Mouse (Mus musculus): ENCODE results near the gene Smc5.

Smc5 gene

DNA sequence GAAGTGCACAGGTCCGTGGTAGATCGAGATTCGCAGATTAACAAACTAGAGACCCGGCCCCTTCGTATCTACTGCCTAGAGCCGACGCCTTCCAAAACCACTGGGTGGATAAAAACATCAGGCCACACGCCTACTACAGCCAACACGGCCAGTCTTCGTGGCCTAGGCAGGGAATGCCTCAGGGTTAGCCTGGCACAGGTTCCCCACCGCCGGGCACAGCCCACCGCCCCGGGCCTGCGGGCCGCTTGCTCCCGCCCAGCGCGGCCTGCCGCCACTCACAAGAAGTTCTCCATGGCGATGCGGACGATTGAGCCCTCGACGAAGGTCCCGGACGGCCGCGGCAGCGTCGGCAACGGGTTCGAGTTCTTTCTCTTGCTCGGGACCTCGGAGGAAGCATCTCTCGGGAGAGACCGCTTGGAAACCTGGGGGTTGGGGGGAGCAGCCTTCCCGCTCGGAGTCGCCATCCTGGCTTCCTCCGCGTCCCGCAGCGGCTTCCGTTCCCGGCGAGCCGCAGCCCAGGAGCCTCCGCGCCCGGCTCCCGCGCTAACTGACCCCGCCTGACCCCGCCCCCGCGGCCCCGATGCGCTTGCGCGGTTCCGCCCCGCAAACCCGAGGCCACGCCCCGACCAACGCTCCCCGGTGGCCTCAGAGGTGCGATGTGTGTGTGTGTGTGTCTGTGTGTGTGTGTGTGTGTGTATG is at the start of gene Smc5:
Gene Smc5 (minus strand): TSS at position 543 of the 699 bp plus-strand sequence.
- in situ Hi-C loops (cut with MboI; ENCODE audit: low pct_unique_long_range_greater_than_20kb in 1 of 2, low sequenced_read_pairs in 2 of 2, unreplicated experiment in 1 of 2): no loop called here

DNA sequence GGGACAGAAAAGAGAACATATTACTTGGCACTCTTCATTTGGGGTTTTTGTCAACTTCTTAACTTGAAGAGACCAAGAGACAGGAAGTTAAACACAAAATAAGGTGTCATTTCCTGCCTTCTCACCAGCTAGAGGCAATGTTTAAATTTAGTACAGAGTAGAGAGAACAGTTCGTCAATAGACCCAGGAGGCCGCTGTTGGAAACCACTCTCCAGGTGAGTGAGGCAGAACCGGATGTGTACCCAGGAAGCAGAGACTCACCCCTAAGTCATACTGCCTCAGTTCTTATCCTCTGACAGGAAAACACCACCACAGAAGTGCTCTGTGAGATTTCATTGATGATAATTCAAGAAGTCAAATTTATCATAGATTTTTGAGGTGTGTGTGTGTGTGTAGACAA is 49.4 kb upstream of the Smc5 start:
- in situ Hi-C loops (cut with MboI; ENCODE audit: low pct_unique_long_range_greater_than_20kb in 1 of 2, low sequenced_read_pairs in 2 of 2, unreplicated experiment in 1 of 2): no loop called here

GRCm38 (mm10) chr19:23317989-23318358 is 44.3 kb upstream of the Smc5 start:
- in situ Hi-C loops (cut with MboI; ENCODE audit: low pct_unique_long_range_greater_than_20kb in 1 of 2, low sequenced_read_pairs in 2 of 2, unreplicated experiment in 1 of 2): no loop called here

GRCm38 (mm10) chr19:23317295-23317988 is 43.7 kb upstream of the Smc5 start:
- in situ Hi-C loops (cut with MboI; ENCODE audit: low pct_unique_long_range_greater_than_20kb in 1 of 2, low sequenced_read_pairs in 2 of 2, unreplicated experiment in 1 of 2): no loop called here

- in situ Hi-C loops (cut with MboI; ENCODE audit: low pct_unique_long_range_greater_than_20kb in 1 of 2, low sequenced_read_pairs in 2 of 2, unreplicated experiment in 1 of 2): no loop called here
Observed at GRCm38 (mm10) chr19:23316851-23317250, 43.2 kb upstream of the Smc5 start.

DNA sequence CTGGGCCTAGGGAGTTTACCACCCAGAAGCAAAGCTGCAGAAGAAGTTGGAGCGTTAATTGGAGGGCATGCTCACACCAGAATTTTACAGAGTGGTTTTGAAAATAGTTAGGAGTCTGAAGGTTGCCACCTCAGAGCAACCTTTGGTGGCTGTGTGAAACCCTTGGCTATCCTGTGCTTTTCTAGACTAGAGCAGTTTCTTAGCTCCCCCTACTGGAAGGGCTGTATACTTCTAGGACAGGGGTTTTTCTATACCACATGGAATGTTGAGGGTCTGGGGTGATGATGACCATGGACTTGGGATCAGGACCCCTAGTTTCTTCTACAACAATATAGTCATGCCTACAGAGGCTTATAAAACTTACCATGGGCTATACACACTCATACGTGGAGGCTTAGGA is 36.3 kb upstream of the Smc5 start:
- in situ Hi-C loops (cut with MboI; ENCODE audit: low pct_unique_long_range_greater_than_20kb in 1 of 2, low sequenced_read_pairs in 2 of 2, unreplicated experiment in 1 of 2): no loop called here

DNA sequence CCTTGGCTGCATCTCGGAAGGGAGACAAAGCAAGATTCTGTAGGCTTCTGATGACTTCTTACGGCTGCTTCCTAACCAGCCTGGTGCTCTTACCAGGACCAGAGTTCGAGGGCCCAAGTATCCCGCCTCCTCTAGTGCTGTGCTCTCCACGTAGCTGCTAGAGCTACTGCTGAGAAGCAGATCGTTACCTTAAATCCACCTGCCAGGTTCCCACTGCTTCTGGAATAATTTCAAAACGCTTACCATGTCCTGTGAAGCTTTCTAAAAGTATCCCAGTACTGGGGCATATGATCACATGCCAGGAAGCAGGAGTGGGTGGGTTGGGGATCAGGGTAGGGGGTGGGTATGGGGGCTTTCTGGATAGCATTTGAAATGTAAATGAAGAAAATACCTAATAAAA is 33.0 kb upstream of the Smc5 start:
- in situ Hi-C loops (cut with MboI; ENCODE audit: low pct_unique_long_range_greater_than_20kb in 1 of 2, low sequenced_read_pairs in 2 of 2, unreplicated experiment in 1 of 2): no loop called here

DNA sequence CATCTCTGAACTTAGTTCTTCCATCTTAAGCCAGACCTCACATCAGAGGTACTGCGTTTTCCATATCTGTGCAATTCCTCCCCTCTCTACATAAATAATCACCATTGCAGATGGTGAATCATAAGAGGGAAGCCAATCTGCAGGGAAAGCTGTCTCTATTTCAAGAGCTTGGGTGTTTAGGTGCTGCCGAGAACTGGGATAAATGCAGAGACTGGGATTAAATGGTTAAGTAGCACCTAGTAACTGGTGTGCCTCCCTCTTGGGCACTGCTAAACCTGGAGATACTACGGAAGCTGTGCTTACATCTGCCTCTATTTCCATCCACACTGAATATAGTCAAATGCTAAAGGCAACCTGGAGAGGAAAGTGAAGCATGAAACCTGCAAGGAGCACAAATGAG is 26.3 kb upstream of the Smc5 start:
- in situ Hi-C loops (cut with MboI; ENCODE audit: low pct_unique_long_range_greater_than_20kb in 1 of 2, low sequenced_read_pairs in 2 of 2, unreplicated experiment in 1 of 2): no loop called here

DNA sequence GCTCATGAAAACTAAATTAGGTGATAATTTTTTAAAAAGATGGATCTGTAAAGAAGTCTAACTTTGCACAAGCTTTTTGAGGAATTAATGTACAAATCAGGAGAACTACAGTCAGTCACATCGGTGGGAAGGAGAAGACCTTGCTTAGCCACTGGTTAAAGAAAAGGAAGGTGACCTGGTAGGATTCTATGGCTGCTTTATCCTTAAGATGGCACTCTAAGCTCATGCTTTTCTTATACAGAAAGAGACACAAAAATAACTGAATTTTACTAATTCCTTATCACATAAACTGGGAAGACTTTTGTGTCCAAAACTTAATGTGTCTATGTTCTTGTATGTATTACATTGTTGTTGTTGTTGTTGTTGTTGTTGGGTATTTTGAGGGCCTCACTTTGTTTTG is 25.2 kb upstream of the Smc5 start:
- in situ Hi-C loops (cut with MboI; ENCODE audit: low pct_unique_long_range_greater_than_20kb in 1 of 2, low sequenced_read_pairs in 2 of 2, unreplicated experiment in 1 of 2): no loop called here

- in situ Hi-C loops (cut with MboI; ENCODE audit: low pct_unique_long_range_greater_than_20kb in 1 of 2, low sequenced_read_pairs in 2 of 2, unreplicated experiment in 1 of 2): no loop called here
Observed at GRCm38 (mm10) chr19:23297191-23297590, 23.5 kb upstream of the Smc5 start.

DNA sequence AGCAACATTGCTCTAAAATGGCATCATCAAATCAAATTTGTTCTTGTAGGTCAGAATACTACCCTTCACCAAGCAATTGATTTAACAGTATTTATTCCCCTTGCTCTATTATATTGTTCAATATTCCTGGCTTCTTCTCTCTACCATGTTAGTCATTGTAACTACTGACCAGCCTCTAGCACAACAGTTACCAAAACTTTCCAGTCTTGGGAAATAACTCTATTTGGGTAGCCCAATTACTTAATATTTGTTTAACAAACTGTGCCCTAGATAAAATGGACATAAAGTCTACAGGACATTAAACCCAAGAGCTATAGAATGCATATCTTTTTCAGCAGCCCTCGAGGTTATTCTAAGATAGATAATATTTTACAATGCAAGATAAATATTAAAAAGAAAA is 15.6 kb upstream of the Smc5 start:
- in situ Hi-C loops (cut with MboI; ENCODE audit: low pct_unique_long_range_greater_than_20kb in 1 of 2, low sequenced_read_pairs in 2 of 2, unreplicated experiment in 1 of 2): no loop called here

- in situ Hi-C loops (cut with MboI; ENCODE audit: low pct_unique_long_range_greater_than_20kb in 1 of 2, low sequenced_read_pairs in 2 of 2, unreplicated experiment in 1 of 2): no loop called here
Observed at GRCm38 (mm10) chr19:23281911-23282660, 8.4 kb upstream of the Smc5 start.

DNA sequence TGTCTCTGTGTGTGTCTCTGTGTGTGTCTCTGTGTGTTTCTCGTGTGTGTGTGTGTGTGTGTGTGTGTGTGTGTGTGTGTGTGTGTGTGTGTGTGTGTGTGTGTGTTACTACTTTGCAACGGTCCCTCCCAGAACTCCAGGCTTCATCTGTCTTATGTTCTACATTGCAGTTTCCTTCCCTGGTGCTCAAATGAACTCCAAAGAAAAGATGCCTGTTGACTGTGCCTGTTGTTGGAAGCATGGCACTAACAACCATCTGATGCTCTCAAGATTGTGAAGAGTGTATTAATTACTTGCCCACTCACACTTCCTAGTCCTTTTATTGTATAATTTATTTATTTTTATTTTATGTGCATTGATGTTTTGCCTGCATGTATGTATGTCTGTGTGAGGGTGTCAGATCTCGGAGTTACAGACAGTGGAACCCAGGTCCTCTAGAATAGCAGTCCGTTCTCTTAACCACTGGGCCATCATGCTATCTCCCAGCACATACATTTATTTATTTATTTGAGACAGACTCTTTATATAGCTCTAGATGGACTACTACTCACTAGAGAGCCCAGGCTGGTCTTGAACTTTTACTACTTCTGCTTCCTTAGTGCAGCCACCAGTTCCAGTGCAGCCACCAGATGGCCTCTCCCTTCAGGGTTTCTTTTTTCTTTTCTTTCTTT is 492 bp upstream of the Smc5 start:
- in situ Hi-C loops (cut with MboI; ENCODE audit: low pct_unique_long_range_greater_than_20kb in 1 of 2, low sequenced_read_pairs in 2 of 2, unreplicated experiment in 1 of 2): no loop called here

GRCm38 (mm10) chr19:23256771-23257170 is 16.9 kb downstream of the Smc5 start:
- in situ Hi-C loops (cut with MboI; ENCODE audit: low pct_unique_long_range_greater_than_20kb in 1 of 2, low sequenced_read_pairs in 2 of 2, unreplicated experiment in 1 of 2): no loop called here

DNA sequence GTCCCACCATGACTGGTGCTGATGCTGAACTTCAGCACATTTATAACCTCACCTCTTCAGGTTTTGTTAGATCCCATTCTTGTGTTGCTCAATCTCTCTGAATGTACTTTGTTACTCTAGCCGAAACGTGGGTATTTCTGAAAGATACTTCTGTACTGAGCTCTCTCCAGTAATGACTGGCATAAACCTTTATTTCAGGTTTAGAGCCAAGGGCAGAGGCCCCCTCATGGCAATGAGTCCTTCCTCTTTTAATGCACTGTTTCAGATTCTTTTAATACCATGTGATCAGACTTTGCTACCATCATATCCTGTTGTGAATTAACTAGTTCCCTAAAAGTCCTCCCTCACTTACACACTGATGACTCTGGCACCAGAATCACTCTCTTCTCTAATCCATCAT is 27.2 kb downstream of the Smc5 start:
- in situ Hi-C loops (cut with MboI; ENCODE audit: low pct_unique_long_range_greater_than_20kb in 1 of 2, low sequenced_read_pairs in 2 of 2, unreplicated experiment in 1 of 2): no loop called here

- in situ Hi-C loops (cut with MboI; ENCODE audit: low pct_unique_long_range_greater_than_20kb in 1 of 2, low sequenced_read_pairs in 2 of 2, unreplicated experiment in 1 of 2): loop anchor here (10.0 kb wide), 1 partner anchor 310 kb away; no protein-coding TSS in a partner anchor
Observed at GRCm38 (mm10) chr19:23225065-23225464, 48.6 kb downstream of the Smc5 start.

GRCm38 (mm10) chr19:23214326-23214725 is 59.4 kb downstream of the Smc5 start:
- in situ Hi-C loops (cut with MboI; ENCODE audit: low pct_unique_long_range_greater_than_20kb in 1 of 2, low sequenced_read_pairs in 2 of 2, unreplicated experiment in 1 of 2): no loop called here

GRCm38 (mm10) chr19:23211325-23211724 is 62.4 kb downstream of the Smc5 start:
- in situ Hi-C loops (cut with MboI; ENCODE audit: low pct_unique_long_range_greater_than_20kb in 1 of 2, low sequenced_read_pairs in 2 of 2, unreplicated experiment in 1 of 2): no loop called here

DNA sequence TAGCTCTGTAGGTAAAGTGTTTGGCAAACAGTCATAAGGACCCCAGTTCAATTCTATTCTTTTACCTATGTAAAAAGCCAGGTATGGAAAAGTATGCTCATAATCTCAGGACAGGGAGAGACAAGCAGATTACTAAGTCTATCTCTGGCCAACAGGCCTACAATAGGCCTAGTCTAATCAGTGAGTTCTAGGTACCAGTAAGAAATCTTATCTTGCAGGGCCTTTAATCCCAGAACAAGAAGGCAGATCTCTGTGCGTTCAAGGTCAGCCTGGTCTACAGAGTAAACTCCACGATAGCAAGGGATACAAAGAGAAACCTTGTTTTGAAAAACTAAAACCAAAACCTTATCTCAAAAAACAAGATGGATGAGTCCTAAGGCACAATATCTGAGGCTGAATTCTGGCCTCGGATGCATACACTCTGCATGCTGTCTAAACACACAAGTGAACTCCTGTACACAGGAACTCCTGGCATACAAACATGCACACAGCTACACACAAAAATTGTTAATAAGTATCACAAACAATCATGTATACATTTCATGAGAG is 70.1 kb downstream of the Smc5 start:
- in situ Hi-C loops (cut with MboI; ENCODE audit: low pct_unique_long_range_greater_than_20kb in 1 of 2, low sequenced_read_pairs in 2 of 2, unreplicated experiment in 1 of 2): no loop called here

Measured in mouse embryonic stem cell (cell line).